Mouse (Mus musculus): Measurements from ENCODE around the gene Tmem223.
"Not testable (repeated sequence)": the region's sequence is repeated elsewhere in the genome, so short reads cannot be mapped to it uniquely, and the experiment has no call there.

Tmem223 gene

DNA sequence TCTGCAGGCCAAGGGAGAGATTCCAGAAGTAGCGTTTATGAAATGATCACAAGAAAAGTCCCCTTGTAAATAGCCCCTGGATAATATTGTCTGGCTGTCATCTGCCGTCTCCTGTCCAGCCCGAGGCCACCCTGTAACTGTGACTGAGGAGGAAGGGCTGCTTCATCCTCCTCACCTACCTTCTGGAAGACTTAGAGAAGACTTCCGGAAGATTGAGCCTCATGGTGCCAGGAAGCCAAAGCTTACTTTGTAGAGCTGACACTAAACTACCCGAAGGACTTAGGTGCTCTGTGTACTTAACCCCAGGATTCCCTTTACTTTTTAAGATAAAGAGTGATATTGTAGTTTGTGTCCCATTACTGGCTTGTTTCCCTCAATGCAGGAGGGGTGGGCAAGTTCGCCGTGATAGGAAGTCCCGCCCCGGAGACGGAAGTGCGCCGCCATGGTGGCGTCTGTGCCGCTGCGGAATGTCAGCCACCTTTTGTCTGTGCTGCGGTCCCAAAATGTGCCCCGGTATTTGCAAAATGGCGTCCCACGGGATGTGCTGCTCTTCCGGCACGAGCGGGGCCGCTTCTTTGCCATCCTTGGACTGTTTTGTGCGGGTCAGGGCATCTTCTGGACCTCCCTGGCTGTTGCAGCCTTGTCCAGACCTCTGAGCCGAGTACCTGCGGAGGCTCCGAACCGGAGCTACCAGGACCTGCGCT, at the start of gene Tmem223:
Gene Tmem223, plus strand, starts transcription at position 430 of the 704 bp plus-strand sequence.
- DNase-seq: peak; percentile 76

DNA sequence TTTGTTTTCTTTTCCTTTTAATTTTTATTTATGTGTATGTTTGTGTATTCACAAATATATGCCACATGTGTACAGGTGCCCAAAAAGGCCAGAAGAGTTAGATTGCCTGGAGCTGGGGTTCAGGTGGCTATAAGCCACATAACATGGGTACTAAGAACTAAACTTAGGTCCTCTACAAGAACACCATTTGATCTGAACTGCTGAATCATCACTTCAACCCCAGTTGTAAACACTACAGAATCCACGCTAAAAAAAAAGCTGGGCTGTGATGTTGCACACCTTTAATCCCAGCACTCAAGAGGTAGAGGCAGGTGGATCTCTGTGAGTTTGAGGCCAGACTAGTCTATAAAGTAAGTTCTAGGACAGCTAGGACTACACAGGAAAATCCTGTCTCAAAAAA, 49.4 kb upstream of the Tmem223 start:
- DNase-seq: no peak

DNA sequence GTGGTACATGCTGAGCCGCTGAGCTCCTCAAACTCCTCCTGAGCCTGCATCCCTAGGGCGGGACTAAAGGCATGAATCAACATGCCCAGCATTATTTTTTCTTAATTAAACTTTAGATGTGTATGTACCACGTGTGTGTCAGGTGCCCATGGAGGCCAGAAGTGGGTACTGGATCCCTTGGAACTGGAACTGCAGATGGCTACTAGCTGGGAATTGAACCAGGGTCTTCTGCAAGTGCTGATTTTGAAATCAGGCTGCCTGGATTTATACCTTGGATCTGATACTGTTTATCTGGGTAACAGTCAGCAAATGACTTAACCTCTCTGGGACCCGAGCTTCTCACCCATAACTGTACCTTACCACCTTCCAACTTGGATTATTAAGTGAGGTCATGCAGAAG, 48.8 kb upstream of the Tmem223 start:
- no peak for DNase-seq

DNA sequence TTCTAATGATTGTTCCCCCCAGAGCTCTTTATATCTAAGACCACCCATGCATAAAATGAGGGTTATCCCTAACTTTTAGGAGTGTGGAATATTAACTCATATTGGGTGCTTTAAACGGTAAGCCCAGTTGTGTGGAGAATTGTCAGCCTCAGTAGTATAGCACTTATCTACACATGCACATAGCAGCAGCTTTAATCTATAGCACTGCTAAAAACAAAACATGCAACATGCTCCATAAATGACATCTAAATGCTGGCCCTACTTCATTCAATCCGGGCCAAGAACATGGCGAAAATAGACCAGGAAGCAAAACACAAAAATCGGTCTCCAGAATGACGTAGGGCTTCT, 48.3 kb upstream of the Tmem223 start:
- DNase-seq: no peak

DNA sequence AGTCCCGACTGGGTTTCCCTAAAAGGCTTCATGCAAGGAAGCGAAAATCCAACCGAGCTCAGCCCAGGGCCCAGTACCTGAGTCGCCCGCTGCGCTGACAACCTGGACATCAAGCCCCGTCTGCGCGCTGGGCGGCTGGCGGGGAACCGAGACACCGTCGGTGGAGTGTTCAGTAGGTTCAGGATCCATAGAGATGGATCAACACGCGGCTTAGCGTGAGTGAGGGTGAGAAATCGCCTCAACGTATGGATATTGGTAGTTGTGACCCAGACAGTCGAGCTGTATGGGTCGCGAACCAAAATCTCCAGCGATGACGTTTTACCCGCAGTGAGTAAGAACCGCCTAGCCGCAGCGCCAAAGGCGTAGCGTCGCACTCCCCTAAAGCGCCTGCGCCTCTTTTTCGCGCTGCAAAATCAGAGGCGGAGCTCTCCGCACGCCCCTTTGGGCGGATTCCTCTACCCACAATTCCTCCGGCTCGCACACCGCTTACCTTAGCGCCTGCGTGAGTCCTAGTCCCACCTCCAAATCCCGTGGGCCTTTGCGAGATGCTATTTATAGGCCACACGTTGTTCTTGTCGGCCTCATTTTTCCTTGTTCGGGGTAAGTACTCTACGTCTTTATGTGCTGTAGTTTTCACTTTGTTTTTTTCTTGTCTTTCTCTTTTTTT, 47.8 kb upstream of the Tmem223 start, which contains the start of gene Slc3a2:
Gene Slc3a2, minus strand, starts transcription at position 463 of the 667 bp plus-strand sequence.
- DNase-seq: peak; percentile 96

DNA sequence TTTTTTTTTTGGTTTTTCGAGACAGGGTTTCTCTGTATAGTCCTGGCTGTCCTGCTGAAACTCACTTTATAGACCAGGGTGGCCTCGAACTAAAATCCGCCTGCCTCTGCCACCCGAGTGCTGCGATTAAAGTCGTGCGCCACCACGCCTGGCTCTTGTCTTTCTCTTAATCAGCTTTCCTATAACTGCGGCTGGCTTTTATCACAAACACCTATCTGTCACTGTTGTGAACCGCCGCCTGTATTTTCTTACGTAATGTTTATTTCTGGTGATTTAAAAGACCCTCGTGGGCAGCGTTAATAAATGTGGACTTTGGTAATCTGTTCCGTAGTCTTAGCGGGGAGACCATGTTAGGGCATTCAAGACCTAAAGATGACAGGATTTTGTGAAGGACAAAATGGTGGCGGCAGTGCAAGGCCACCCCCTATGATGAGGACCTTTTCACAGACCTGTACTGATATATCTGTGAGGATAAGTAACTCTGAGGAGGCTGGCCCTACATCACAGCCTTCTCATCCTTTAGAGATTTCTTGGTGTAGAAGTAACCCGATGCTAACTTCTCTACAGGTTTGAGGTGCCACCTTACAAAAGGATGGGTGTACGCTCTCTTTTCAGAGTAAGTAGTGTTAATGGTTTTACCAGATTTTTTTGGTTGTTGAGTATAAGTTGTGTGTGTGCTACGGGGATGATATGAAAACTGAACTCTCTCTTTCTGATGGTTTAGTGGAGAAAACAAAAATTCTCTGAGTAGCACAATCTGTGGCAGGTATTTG, 47.0 kb upstream of the Tmem223 start:
- no peak for DNase-seq

DNA sequence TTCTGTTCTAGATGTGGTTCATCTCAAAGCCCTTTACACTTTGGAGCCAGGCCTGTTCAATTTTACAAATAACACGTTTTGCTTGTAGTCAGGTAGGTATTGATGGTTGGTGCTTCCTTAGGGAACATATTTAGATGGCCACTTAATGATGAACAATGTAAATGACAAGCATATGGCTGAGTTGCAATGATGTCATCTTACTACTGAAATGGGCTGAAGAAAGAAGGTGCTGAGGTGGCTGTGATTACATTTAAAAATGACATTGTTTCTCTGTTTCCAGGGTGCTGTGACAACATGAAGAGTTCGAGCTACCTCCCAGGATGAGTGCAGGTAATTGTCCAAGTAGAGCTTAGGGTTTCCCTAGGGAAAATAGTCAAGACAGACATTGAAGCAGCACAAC, 46.4 kb upstream of the Tmem223 start:
- DNase-seq: no peak

DNA sequence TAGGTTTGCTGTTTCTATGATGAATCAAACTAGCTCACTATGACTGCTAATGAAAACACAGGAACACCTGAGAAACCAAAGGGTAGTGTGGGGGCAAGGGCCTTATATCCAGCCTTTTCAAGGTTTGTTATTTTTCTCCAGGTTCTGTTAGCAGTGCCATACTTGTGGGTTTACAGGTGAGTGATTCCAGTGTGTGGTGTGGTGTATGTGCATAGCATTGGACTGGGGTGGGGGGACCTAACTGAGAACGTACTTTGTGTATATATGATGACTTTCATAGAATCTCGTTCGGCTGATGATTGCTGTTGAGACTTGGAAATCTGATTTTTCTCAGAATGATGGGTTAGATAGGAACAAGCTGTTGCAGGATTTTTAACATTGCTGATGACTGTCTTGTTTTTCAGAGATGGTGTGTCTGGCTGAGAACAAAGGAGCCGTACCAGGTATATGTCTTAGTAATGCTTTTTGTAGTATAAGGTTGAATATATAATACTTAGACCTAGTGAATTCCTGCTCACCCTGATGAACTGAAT, 45.6 kb upstream of the Tmem223 start:
- no peak for DNase-seq

DNA sequence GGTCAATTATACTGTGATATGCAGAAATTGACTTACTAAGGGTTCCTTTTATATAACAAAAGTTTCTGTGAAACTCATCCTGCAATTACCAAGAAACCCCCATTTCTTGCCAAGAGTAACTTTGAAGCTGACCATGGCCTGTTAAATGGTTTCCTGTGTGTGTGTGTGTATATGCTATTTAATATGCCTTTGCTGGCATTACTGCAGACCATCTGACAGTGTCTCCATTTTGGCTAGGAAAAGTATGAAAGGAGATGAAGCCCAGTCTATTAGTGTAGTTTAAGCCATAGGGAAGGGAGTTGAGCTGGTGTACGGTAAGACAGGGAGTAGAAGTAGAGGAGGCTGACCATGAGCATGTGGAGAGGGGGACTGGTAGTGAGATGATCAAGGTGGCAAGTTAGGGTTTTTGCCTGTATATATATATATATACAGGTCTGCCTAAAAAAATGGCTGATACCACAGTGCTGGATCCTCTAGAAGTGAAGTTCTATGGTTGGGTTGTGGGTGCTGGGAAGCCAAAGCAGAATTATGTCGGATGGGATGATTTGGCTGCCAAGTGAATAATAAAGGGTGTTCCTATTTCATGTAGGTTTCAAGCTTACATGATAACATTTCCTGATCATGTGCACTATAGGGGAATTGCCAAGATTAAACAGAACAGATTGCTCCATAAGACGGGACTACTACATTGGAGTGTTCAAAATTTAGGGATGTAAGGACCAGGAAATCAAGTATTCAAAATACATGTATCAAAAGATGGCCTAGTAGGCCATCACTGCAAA, 44.0 kb upstream of the Tmem223 start:
- no peak for DNase-seq

DNA sequence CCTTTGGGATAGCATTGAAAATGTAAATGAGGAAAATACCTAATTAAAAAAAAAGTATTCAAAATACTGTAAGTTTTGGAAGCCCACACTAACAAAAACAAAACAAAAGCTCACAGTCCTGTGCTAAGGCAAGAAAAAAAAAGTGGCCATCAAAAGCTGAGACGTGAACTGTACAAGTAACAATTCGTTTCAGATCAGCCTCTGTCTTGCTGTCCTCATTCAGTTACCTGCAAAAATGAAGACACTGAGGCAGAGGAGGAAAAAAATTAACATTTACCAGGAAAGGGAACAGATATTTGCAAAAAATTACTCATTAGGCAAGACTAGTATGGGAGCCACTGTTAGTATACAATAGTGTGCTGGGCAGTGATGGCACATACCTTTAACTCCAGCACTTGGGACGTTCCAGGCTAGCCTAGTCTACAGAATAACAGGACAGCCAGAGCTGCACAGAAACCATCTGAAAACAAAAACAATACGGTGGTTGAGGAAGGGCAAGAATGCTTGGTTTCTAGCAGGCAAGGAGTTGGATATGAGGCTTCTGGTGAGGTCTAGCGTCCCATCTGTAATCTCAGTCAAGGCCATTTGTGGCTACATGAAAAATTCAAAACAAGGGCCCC, 43.2 kb upstream of the Tmem223 start:
- no peak for DNase-seq

DNA sequence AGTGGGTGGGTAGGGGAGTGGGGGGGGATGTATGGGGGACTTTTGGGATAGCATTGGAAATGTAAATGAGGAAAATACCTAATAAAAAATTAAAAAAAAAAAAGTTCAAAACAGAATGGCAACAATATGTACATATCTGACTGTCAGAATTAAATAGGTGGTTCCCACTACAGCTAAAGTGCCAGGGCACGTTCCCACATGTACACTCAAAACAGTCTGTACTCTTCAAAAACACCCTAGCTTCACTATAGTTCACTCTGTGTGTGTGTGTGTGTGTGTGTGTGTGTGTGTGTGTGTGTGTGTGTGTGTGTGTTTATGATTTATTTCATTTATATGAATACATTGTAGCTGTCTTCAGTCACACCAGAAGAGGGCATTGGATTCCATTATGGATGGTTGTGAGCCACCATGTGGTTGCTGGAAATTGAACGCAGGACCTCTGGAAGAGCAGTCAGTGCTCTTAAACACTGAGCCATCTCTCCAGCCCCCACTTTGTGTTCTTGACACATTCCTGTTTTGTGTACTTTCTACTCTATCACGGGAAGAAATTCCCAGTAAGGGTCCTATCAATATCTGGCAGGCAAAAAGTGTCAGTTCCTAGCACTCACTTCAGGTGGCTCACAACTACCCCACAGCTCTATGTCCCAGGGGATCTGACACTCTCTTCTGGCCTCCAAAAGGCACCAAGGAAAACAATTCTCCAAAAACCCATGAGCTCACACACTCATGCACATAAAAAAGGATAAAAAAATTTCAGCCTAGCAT, 42.3 kb upstream of the Tmem223 start:
- DNase-seq: not testable (repeated sequence)

DNA sequence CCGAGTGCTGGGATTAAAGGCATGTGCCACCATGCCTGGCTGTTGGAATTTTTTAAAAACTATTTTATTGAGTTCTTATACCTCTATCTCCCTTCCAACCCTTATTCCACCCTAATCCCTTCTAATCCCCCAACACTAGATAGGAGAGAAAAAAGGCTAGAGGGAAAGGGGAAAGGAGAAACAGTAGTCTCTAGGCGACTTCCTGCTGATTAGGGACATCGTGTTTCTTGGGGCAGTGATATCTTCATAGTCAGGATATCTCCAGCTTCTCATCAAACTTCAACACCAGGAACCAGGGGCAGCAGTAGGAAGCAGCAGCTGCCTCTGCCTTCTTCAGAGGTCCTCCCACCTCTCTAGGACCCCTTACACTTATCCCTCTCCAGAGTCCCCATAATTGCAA, 36.5 kb upstream of the Tmem223 start:
- DNase-seq: no peak

DNA sequence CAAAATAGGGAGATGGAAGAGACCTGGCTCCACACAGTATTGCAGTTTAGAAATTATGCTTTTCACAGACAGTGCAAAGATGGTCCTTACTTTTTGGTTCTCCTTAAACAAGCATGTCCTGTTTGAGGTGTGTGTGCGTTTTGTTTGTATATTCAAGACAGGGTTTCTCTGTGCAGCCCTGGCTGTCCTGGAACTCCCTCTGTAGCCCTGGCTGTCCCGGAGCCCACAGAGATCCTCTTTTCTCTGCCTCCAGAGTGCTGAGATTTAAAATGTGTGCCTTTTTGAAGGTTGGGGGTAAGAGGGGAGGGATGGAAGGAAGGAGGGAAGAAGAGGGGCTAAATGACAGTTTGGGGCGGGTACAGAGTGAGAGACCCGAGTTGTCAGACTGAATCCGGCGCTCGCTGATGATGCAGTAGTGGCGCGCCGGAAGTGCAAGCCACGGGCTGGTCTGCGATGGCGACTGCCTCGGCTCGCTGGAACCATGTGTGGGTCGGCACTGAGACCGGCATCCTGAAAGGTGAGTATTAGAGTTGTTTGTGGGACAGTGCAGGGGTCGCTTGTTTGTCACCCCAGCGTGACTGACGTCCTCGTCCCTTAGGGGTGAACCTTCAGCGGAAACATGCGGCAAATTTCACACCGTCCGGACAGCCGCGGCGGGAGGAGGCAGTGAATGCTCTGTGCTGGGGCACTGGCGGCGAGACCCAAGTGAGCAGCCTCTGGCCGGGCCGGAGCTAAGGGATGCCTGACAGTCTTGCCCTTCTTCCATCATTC, 35.2 kb upstream of the Tmem223 start, which contains the start of gene Wdr74:
Gene Wdr74, plus strand, starts transcription at position 439 of the 771 bp plus-strand sequence.
- DNase-seq: peak; percentile 88

DNA sequence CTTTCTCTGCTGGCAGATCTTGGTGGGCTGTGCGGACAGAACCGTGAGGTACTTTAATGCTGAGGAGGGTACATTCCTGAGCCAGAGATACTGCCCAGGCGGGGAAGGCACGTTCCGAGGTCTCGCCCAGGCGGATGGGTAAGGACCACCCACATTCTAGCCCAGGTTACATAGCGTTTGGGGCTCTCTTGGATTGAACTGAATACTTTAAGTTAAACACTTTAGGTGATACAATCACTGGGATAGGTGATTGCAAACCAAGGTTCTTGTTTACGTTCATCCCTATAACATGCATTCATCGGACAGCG, 34.7 kb upstream of the Tmem223 start:
- no peak for DNase-seq

DNA sequence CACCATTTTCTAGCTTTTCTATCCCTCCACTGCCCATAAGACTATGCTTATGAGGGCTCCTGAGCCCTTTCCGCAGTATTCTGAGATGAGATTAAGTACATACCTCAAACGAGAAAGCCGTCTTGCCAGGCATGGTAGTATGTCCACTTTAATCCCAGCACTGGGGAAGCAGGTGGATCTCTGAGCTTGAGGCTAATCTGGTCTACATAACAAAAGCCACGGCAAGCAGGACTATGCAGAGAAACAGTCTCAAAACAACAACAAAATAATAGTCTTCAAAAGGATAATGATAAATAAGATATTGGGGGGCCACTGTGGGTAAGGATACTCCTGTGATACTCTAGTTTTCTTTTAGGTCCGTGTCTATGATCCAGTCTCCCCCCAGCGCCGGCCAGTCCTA, 31.9 kb upstream of the Tmem223 start:
- no peak for DNase-seq

DNA sequence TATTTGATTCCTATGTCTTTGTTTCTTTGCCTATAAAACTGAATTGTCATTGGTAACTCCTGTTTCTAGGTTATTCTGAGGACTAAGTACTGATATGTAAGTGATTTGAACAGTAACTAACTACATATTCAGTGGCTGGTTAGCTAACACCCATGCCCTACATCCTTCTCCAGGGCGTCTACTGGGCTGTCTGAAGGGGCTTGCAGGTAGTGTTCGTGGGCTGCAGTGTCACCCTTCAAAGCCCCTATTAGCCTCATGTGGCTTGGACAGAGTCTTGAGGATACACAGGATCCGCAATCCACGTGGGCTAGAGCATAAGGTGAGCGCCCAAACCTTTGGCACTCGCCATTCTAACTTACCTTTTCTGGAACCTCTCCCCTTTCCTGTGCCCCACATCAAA, 31.1 kb upstream of the Tmem223 start:
- no peak for DNase-seq

DNA sequence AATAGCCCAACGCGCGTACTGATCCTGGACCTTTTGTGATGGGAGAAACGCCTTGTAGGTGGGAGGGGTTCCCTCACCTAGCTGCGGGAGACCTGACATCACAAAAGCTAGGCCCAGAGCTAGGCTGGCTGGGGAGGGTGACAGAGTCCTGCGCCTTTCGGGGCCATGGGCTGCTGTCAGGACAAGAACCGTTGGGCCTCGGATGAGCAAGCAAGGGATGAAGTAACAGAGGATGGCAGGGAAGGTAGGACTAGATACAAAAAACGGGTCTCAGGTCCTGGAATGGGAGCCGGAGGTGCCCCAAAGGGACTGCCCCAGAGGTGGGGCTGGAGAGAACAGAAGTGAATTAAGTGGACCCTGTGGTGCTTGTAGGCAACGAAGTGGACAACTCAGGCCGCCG, 30.2 kb upstream of the Tmem223 start, which contains the start of gene 1700092M07Rik:
Gene 1700092M07Rik, plus strand, starts transcription at position 116 of the 400 bp plus-strand sequence.
- DNase-seq: no peak

DNA sequence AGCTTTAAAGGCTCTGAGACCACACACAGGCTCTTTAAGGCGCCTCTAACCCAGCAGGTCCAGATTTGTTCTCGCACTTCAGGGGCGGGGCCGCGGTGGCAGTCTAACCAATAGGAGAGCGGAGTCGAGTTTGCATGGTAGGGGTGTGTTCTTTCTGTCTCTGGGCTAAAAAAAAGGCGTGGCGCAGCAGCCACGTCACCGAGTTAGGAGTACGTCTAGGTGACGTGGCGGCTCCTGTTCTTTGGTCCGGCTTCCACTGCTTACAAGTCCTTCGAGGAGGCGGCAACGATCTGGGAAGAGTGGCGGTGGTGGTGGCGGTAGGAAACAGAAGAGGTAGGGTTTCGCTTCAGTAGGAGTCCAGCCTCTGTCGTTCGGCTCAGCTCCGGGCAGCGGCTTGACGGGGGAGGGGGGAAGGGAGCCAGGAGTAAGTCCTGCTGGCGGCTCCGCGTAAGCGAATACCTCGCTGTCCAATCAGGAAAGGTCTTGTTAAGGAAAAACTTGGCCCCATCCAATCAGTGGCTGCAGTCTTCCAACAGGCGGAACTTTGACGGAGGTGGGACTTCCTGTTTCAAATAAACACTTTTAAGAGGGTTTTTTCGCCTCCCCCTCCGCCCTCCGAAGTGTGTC, 29.4 kb upstream of the Tmem223 start, which contains the start of gene Stx5a:
Gene Stx5a, plus strand, starts transcription at position 171 of the 627 bp plus-strand sequence.
- DNase-seq: peak; percentile 93

DNA sequence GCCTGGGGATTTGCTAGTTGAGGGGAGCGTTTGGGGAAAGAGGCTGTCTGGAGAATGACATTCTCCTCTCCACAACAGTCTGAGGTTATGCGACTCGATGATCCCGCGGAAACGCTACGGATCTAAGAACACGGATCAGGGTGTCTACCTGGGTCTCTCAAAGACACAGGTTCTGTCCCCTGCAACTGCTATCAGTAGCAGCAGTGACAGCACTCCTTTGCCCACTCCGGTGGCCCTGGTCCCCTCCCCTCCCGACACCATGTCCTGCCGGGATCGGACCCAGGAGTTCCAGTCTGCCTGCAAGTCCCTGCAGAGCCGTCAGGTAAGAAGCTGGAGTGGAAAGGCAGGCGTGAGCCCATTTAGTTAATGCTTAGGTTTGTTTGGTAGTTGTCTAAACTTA, 28.6 kb upstream of the Tmem223 start:
- no peak for DNase-seq

DNA sequence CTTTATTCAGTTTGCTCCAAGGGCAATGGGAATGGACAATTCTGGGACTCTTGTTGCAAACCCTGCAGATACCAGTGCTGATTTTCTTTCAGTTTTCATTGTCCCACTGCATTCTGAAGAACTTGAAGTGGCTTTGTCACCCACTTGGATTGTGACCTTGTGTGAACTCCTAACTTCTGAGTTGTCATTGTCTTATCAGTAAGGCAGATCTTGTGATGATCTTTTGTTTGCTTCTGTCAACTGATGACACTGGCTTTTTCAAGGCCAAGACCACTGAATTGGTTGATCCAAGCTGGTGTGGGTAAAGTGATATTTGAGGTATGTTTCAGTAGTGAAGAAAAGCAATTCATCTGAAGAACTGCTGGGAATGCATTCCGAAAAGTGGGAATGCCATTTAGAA, 25.4 kb upstream of the Tmem223 start:
- DNase-seq: no peak
